Mouse (Mus musculus) layer of hippocampus, postnatal 14 days (tissue): Measurements from ENCODE around the gene Tcp11l2. TPM values are rescaled to one million over a fixed set of nuclear protein-coding genes. Genes with fewer than 3 reads are reported as not detected.
A peak's percentile ranks its signal among the peaks of the same experiment; 100 is the strongest.

Source experiments
- DNase-seq, 2 experiments: peaks; one replicate each; pipeline ENCODE4 v3.0.0; 2021 to 2022; ENCODE audit warnings: low spot score in 2 of 2, mixed read lengths in 1 of 2
- total RNA-seq, 2 experiments: library from RNA; stranded (reverse); gene quantifications; 2 replicates each; pipeline ENCODE4 v1.2.3; 2021

Tcp11l2 gene
- total RNA-seq, 2 experiments from 2014 or later, result 24.5 to 25.2 TPM

DNA sequence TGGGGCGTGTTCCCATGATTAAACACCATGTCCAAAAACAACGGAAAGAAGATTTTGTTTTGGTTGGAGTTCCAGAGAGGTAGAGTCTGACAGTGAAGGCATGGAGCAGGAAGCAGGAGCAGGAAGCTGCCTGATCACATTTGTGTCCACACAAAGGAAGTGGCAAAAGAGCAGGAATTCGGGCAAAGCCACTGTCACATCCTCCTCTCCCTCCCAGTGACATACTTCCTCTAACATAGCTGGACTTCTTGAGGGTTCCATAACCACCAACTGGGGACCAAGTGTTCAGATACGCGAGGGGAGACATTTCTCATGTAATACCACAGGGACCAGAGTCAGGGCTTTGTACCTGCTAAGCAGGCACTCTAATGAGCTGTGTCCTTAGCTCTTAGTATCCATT is 70.8 kb downstream of the Tcp11l2 start:
- no peak for DNase-seq

DNA sequence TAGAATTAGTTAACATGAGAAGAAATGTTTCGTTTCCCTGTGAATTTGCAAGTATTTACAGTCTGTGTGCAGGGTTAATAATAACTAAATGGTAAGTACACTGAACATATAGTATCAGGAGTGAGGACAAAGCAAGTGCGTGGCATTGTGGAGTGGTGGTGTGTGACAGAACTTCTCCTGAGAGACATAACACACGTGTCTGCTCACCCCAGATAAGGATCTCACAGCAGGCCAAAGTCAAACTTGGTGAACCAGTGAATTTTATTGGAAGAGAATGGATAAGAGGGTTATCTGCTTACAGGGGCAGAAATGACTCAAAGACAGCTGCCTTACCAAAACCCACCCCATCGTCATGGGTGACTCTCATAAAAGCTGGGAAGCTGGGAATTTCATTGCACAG is 72.5 kb downstream of the Tcp11l2 start:
- DNase-seq, result no peak

GRCm38 (mm10) chr10:84654029-84654428 is 77.6 kb downstream of the Tcp11l2 start:
- DNase-seq, result no peak

GRCm38 (mm10) chr10:84654731-84655130 is 78.3 kb downstream of the Tcp11l2 start:
- no peak for DNase-seq

GRCm38 (mm10) chr10:84656618-84657017 is 80.2 kb downstream of the Tcp11l2 start:
- DNase-seq, result peak in 1 of 2 experiments; percentile 21

DNA sequence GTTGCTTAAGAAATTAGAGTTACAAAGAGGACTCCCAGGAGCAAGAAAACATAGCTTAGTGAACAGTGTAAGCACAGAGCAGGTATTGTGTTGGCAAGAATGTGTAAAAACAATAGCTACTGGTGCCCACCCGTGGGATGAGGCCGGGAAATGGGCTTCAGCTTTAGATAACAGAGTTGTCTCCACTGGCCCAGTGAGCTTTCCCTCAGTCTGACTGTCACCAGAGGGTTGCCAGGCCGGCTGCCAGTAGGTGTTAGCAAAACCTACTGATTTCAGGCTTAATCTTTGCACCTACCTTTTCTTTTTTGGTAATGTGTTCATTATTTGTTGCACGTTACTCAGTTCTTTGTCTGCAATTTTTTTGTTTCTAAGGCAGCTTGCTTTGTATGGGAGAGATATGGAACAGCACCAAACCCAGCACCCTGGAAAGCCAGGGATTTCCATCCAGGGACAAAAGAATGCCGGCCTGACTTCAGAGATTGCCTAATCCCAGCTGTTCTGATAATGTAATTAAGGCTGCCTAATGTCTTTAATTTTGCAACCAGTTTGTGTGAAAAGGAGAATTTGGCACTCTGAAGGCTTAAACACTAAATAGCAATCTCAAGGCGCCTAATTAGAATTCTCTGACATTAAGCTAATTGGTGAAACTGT is 81.1 kb downstream of the Tcp11l2 start:
- peak in 1 of 2 experiments; percentile 29 for DNase-seq

GRCm38 (mm10) chr10:84658088-84658848 is 81.8 kb downstream of the Tcp11l2 start:
- DNase-seq, result no peak

GRCm38 (mm10) chr10:84659281-84659680 is 82.9 kb downstream of the Tcp11l2 start:
- no peak for DNase-seq

- no peak for DNase-seq
Measured at GRCm38 (mm10) chr10:84662138-84662537, 85.7 kb downstream of the Tcp11l2 start.

Other genes with a start within 250 kb of the Tcp11l2 start
- 10 to 100 TPM; 47.6 to 50.2 TPM for gene Nuak1, start 136.0 kb upstream of the Tcp11l2 start, total RNA-seq
- gene Ckap4, start 42.6 kb upstream of the Tcp11l2 start, total RNA-seq, result 10 to 100 TPM; 25.3 to 26.8 TPM
- 10 to 100 TPM; 12.9 to 14.5 TPM for gene Polr3b, start 45.7 kb downstream of the Tcp11l2 start, total RNA-seq
- 10 to 100 TPM; 13.1 to 15.4 TPM for gene Rfx4, start 179.4 kb downstream of the Tcp11l2 start, total RNA-seq